In genomic region chr3:122133840-122134239, GRCm38 (mm10) we compare ENCODE assay signal across 22 mouse cellular contexts.
DNase-seq lines count a peak whose midpoint lies in the region; ATAC-seq and TF ChIP-seq lines count a peak whose summit lies in the region.
"Had no signal": no experiment of that assay in that cellular context is flagged by ENCODE, and none has a peak within 500 bp of the region (broad histone marks: within the 10 kb centered on the region; RNA-seq: fewer than 3 reads in every experiment).

No protein-coding gene starts in this region.

- peaks cover 18% of the 10 kb centered on the region for H3K27me3 ChIP-seq in heart, embryonic 13.5 days (replicated peaks)
- H3K27me3 ChIP-seq in heart, postnatal 0 days (ENCODE audit: control insufficient read depth, insufficient read depth, low read length), result no peaks in the 10 kb centered on the region
- H3K27me3 ChIP-seq: embryonic facial prominence, embryonic 12.5 days; forebrain, embryonic 15.5 days had no signal

- H3K4me3 ChIP-seq in gastrocnemius, adult 2 months, result no peak overlapping the region
- no peak overlapping the region for H3K4me3 ChIP-seq in heart, embryonic 13.5 days
- no peak overlapping the region for H3K4me3 ChIP-seq in heart, postnatal 0 days (ENCODE audit: low read depth, low read length)
- H3K4me3 ChIP-seq: embryonic facial prominence, embryonic 12.5 days; forebrain, embryonic 15.5 days; hindbrain, embryonic 13.5 days had no signal

- intact Hi-C loops in gastrocnemius, adult 2 months (cut with DNase I), result no loop called here
- intact Hi-C loops in gastrocnemius, postnatal 14 days (cut with DNase I; ENCODE audit: low total_unique reads), result no loop called here
- intact Hi-C loops in heart, postnatal 25 days (cut with DNase I), result no loop called here

- TF ChIP-seq CTCF in gastrocnemius, adult 2 months (IDR thresholded peaks at IDR 0.05), result no peak
- TF ChIP-seq CTCF in heart, postnatal 0 days (IDR thresholded peaks at IDR 0.05; ENCODE audit: low read depth), result no peak

- peaks cover 62% of the 10 kb centered on the region for H3K4me1 ChIP-seq in heart, embryonic 13.5 days
- peaks cover 53% of the 10 kb centered on the region for H3K4me1 ChIP-seq in heart, postnatal 0 days (ENCODE audit: control insufficient read depth, insufficient read depth)
- H3K4me1 ChIP-seq: forebrain, embryonic 15.5 days had no signal

- H3K9ac ChIP-seq in heart, embryonic 13.5 days, result no peak overlapping the region
- no peak overlapping the region for H3K9ac ChIP-seq in heart, postnatal 0 days (replicated peaks; ENCODE audit: low read depth, low read length)
- H3K9ac ChIP-seq: embryonic facial prominence, embryonic 12.5 days; forebrain, embryonic 15.5 days; hindbrain, embryonic 13.5 days had no signal

- peak overlapping the region; percentile 45 for H3K4me2 ChIP-seq in heart, embryonic 13.5 days
- H3K4me2 ChIP-seq in heart, postnatal 0 days (ENCODE audit: low read depth, low read length), result no peak overlapping the region
- H3K4me2 ChIP-seq: embryonic facial prominence, embryonic 12.5 days; forebrain, embryonic 15.5 days; hindbrain, embryonic 13.5 days had no signal

- TF ChIP-seq EP300 in heart, postnatal 0 days (IDR thresholded peaks at IDR 0.05; ENCODE audit: low read depth), result no peak

- no peak for DNase-seq in gastrocnemius, adult 2 months
- no peak for DNase-seq in gastrocnemius, postnatal 14 days
- no peak for DNase-seq in heart, postnatal 25 days (ENCODE audit: low spot score)
- DNase-seq in heart, postnatal 0 days (ENCODE audit: low spot score), result peak; percentile 46
- no peak for DNase-seq in heart, adult 11 months
- DNase-seq in MN1 (ENCODE audit: low spot score), result peak; percentile 16
- no peak for DNase-seq in embryo, embryonic 11 days
- DNase-seq: adrenal gland, postnatal 10 days; B cell, adult 2 months; cerebellum, adult 11 months; cerebellum, adult 8-10 months; cerebellum, postnatal 14 days; gastrocnemius, postnatal 10 days; kidney, adult 2 months had no signal

- no peaks in the 10 kb centered on the region for H3K9me3 ChIP-seq in heart, embryonic 13.5 days
- no peaks in the 10 kb centered on the region for H3K9me3 ChIP-seq in heart, postnatal 0 days (replicated peaks; ENCODE audit: control insufficient read depth, low read length)
- H3K9me3 ChIP-seq: embryonic facial prominence, embryonic 12.5 days; forebrain, embryonic 15.5 days; G1E; hindbrain, embryonic 13.5 days had no signal

- H3K27ac ChIP-seq in gastrocnemius, adult 2 months, result 0 out of 2 replicates have a peak overlapping the region, but pooled peaks have one; percentile 25
- peak overlapping the region; percentile 92 for H3K27ac ChIP-seq in heart, embryonic 13.5 days (replicated peaks)
- peak overlapping the region; percentile 84 for H3K27ac ChIP-seq in heart, postnatal 0 days (ENCODE audit: low read depth)
- H3K27ac ChIP-seq: embryonic facial prominence, embryonic 12.5 days; forebrain, embryonic 15.5 days; hindbrain, embryonic 13.5 days; hindbrain, postnatal 0 days had no signal

- no peaks in the 10 kb centered on the region for H3K36me3 ChIP-seq in heart, embryonic 13.5 days
- no peaks in the 10 kb centered on the region; the same call in 1 of the 2 replicates for H3K36me3 ChIP-seq in heart, postnatal 0 days (replicated peaks; ENCODE audit: control insufficient read depth, insufficient read depth, low read length)
- H3K36me3 ChIP-seq: embryonic facial prominence, embryonic 12.5 days; forebrain, embryonic 15.5 days; G1E; hindbrain, embryonic 13.5 days had no signal

- 19% methylated on average over 6 of the region's 6 CpGs for WGBS in heart, embryonic 13.5 days
- 28% methylated on average over 6 of the region's 6 CpGs for WGBS in heart, postnatal 0 days

- no peak for ATAC-seq in heart, embryonic 13.5 days (ENCODE audit: extremely low read depth, insufficient number of reproducible peaks, low FRiP score, low TSS enrichment)
- no peak for ATAC-seq in heart, postnatal 0 days (ENCODE audit: insufficient read depth, low read depth)
- ATAC-seq: CD4-positive, CD25-positive, alpha-beta regulatory T cell, adult 4 months; forebrain, embryonic 15.5 days; hindbrain, postnatal 0 days; intestine, embryonic 16.5 days had no signal

Comparison
In these comparisons a context has a peak if more than half of its experiments do, and no peak if none do; other contexts are left out.
1. DNase-seq: peak in heart, postnatal 0 days (single experiment) and MN1 (single experiment); none in gastrocnemius, adult 2 months (single experiment), gastrocnemius, postnatal 14 days (single experiment), heart, postnatal 25 days (single experiment), heart, adult 11 months (single experiment) and embryo, embryonic 11 days (single experiment).
2. H3K27ac ChIP-seq: peak in every context shown above with its lines; median percentile 92 in heart, embryonic 13.5 days; 84 in heart, postnatal 0 days; 25 in gastrocnemius, adult 2 months.